Mouse (Mus musculus): ENCODE results near the gene Dnajc12. TPM values are rescaled to one million over a fixed set of nuclear protein-coding genes. Genes with fewer than 3 reads are reported as not detected.
"Not testable (repeated sequence)": the region's sequence is repeated elsewhere in the genome, so short reads cannot be mapped to it uniquely, and the experiment has no call there.

Gene Dnajc12
- polyA plus RNA-seq, 1 experiment = 0.22 TPM

DNA sequence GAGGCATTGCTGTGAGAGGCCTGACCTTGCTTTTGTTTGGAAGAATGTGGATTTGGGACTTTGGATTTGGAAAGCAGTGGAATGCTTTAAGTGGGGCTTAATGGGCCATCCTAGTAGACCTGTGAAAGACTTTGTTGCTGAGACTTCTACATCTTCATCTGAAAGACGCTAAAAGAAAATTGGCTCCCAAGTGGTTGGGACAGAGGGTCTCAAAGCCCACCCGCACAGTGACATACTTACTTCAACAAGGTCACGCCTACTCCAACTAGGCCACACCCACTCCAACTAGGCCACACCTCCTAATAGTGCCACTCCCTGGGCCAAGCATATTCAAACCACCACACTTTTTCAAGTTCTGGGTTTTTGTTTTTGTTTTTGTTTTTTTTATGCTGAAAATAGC, 37.5 kb upstream of the Dnajc12 start:
- no peak overlapping the region for H3K4me3 ChIP-seq (ENCODE audit: low read depth, low read length)
- WGBS = 93% methylated on average over 3 of the region's 3 CpGs
- no peak overlapping the region for H3K27ac ChIP-seq (ENCODE audit: insufficient read depth, low read depth, low read length)
- TF ChIP-seq POLR2A (IDR thresholded peaks at IDR 0.05; ENCODE audit: low read depth, low read length) = no peak
- peaks cover 3% of the 10 kb centered on the region; the same call in 1 of the 2 replicates for H3K4me1 ChIP-seq (ENCODE audit: control insufficient read depth, insufficient read depth, insufficient read length, low read length)
- no peaks in the 10 kb centered on the region for H3K36me3 ChIP-seq (ENCODE audit: control insufficient read depth, insufficient read depth, low read length)
- no peaks in the 10 kb centered on the region for H3K27me3 ChIP-seq (ENCODE audit: control insufficient read depth, insufficient read depth, low read length)

DNA sequence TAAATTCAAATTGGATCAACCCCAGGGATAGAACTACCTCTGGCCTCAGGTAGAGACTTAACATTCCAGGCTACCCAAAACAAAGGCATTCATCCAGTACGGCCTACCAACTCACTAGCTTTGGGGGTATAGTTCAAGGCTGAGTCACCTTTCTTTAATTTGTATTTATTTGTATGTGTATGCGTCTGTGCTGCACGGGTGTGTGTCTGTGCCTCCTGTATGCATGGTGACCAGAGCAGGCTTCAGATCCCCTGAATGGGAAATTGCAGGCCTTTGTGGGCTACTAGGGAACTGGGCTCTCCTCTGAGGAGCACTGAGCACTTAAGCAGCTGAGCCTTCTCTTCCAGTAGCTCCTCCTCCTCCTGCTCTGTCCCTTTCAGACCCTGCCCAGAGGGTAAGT, 34.0 kb upstream of the Dnajc12 start:
- no peaks in the 10 kb centered on the region for H3K27me3 ChIP-seq (ENCODE audit: control insufficient read depth, insufficient read depth, low read length)
- no peak for TF ChIP-seq CTCF (IDR thresholded peaks at IDR 0.05; ENCODE audit: extremely low read depth, insufficient read length, insufficient replicate concordance, low read depth, low read length)
- no peak for TF ChIP-seq POLR2A (IDR thresholded peaks at IDR 0.05; ENCODE audit: low read depth, low read length)
- H3K27ac ChIP-seq (ENCODE audit: insufficient read depth, low read depth, low read length) = no peak overlapping the region
- no peaks in the 10 kb centered on the region for H3K36me3 ChIP-seq (ENCODE audit: control insufficient read depth, insufficient read depth, low read length)
- 78% methylated on average over 3 of the region's 3 CpGs for whole genome bisulfite sequencing
- H3K4me3 ChIP-seq (ENCODE audit: low read depth, low read length) = no peak overlapping the region
- peaks cover 3% of the 10 kb centered on the region; the same call in 1 of the 2 replicates for H3K4me1 ChIP-seq (ENCODE audit: control insufficient read depth, insufficient read depth, insufficient read length, low read length)

DNA sequence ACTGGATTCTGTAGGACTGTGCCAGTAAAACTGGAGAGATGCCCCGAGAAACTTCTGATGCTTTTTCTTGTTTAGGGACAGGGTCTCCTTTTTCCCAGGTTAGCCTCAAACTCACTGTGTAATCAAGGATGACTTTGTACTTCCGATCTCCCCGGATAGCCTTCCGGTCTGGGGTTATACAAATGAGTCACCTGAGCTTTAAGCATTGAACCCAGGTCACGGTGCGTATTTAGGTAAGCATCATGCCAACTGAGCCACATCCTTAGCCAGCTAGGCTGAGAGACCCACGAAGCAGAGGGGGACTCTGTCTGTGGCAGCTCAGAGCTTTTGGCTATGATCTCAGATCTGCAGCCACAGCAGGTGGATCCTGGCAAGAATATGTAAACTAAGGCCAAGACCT, 31.6 kb upstream of the Dnajc12 start:
- Histone ChIP-seq H3K36me3 (ENCODE audit: control insufficient read depth, insufficient read depth, low read length) (no peaks in the 10 kb centered on the region), H3K27ac (ENCODE audit: insufficient read depth, low read depth, low read length) (no peak overlapping the region), H3K4me3 (ENCODE audit: low read depth, low read length) (no peak overlapping the region), H3K27me3 (ENCODE audit: control insufficient read depth, insufficient read depth, low read length) (no peaks in the 10 kb centered on the region), H3K4me1 (ENCODE audit: control insufficient read depth, insufficient read depth, insufficient read length, low read length) (peaks cover 3% of the 10 kb centered on the region; the same call in 1 of the 2 replicates)
- 90% methylated on average over 7 of the region's 7 CpGs for WGBS
- no peak for TF ChIP-seq CTCF (IDR thresholded peaks at IDR 0.05; ENCODE audit: extremely low read depth, insufficient read length, insufficient replicate concordance, low read depth, low read length)
- no peak for TF ChIP-seq POLR2A (IDR thresholded peaks at IDR 0.05; ENCODE audit: low read depth, low read length)

DNA sequence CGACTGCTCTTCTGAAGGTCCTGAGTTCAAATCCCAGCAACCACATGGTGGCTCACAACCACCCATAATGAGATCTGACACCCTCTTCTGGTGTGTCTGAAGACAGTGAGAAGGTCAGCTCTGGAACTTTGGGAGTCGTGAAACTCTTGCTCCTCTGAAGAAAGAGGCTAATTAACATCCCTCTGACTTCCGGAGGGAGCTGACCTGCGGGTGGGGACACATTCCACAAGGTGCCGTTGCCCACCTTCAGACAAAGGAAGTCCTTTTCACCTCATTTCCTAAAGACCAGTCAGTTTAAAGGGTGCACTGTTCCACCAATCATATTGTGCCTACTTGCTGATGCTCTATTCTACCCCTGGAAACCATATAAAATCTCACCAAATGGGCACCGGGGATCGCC, 31.1 kb upstream of the Dnajc12 start:
- H3K4me3 ChIP-seq (ENCODE audit: low read depth, low read length); H3K36me3 ChIP-seq (ENCODE audit: control insufficient read depth, insufficient read depth, low read length); H3K27me3 ChIP-seq (ENCODE audit: control insufficient read depth, insufficient read depth, low read length); H3K27ac ChIP-seq (ENCODE audit: insufficient read depth, low read depth, low read length); H3K4me1 ChIP-seq (ENCODE audit: control insufficient read depth, insufficient read depth, insufficient read length, low read length): not testable (repeated sequence)
- WGBS = 81% methylated on average over 7 of the region's 7 CpGs

DNA sequence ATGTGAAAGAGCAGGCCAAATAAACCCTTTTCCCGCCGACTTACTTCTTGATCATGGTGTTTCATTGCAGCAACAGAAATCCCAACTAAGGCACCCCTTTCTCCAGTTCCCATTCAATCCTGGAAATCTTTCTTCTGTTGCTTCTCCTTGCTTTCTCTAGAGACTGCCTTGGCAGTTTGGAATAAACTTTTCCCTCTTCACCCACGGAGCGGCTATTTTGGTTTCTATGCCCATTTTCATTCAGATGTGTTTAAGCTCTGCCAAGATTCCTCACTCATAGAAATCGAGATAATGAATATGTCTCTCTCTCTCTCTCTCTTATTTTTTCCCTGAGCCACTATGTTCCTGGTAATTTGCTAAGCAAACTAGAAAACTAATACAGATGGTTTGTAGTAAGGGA, 30.1 kb upstream of the Dnajc12 start:
- Histone ChIP-seq H3K27ac (ENCODE audit: insufficient read depth, low read depth, low read length) (no peak overlapping the region), H3K36me3 (ENCODE audit: control insufficient read depth, insufficient read depth, low read length) (no peaks in the 10 kb centered on the region), H3K27me3 (ENCODE audit: control insufficient read depth, insufficient read depth, low read length) (no peaks in the 10 kb centered on the region), H3K4me1 (ENCODE audit: control insufficient read depth, insufficient read depth, insufficient read length, low read length) (peaks cover 3% of the 10 kb centered on the region; the same call in 1 of the 2 replicates), H3K4me3 (ENCODE audit: low read depth, low read length) (no peak overlapping the region)
- TF ChIP-seq CTCF (IDR thresholded peaks at IDR 0.05; ENCODE audit: extremely low read depth, insufficient read length, insufficient replicate concordance, low read depth, low read length) (no peak), POLR2A (IDR thresholded peaks at IDR 0.05; ENCODE audit: low read depth, low read length) (no peak)
- WGBS = 90% methylated on average over 5 of the region's 5 CpGs

DNA sequence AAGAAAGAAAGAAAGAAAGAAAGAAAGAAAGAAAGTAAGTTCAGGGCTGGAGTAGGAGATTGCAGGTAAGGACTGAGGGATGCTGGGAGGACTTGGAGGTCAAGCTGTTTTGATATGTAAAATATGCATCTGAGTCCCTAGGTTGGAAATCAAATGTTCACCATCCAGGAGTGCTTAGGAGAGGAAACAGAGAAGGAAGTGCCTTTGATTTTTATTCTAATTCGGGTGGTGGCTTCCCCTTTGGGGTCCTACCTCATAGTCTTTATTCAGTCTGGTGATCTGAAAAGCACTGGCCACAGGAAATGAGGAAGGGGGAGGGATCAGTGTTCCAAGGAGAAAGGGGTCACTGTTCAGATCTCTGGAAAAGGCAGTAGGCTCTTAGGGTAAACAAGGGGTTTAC, 21.7 kb upstream of the Dnajc12 start:
- Histone ChIP-seq H3K4me3 (ENCODE audit: low read depth, low read length) (no peak overlapping the region), H3K27me3 (ENCODE audit: control insufficient read depth, insufficient read depth, low read length) (no peaks in the 10 kb centered on the region), H3K27ac (ENCODE audit: insufficient read depth, low read depth, low read length) (no peak overlapping the region), H3K36me3 (ENCODE audit: control insufficient read depth, insufficient read depth, low read length) (no peaks in the 10 kb centered on the region), H3K4me1 (ENCODE audit: control insufficient read depth, insufficient read depth, insufficient read length, low read length) (no peaks in the 10 kb centered on the region)
- TF ChIP-seq POLR2A (IDR thresholded peaks at IDR 0.05; ENCODE audit: low read depth, low read length) = no peak
- no peak for TF ChIP-seq CTCF (IDR thresholded peaks at IDR 0.05; ENCODE audit: extremely low read depth, insufficient read length, insufficient replicate concordance, low read depth, low read length)
- 65% methylated on average over 1 of the region's 1 CpGs for WGBS

DNA sequence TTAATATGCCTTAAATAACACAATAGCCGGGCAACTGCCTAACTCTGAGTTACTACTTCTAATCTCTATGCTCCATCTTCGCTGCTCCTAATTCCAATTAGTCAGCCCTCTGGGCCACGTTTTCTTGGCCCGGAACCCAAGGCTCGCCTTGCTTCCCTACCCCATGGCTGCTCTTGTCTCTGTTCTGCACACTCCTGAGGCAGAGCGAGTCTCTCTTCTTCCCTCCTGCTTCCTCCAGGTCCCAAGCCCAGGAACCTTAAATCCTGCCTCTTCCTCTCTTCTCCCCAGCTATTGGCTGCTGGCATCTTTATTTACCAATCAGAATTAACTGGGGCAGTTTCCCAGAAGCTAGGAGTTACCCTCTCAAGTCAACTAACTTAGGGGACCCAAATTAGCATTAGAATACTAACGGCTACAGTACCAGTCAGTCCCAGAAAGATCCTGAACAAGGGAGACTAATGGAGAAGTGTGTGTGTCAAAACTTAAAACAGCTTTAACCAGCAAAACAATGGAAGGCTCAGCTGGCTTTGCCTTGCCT, 16.3 kb upstream of the Dnajc12 start:
- Histone ChIP-seq H3K36me3 (ENCODE audit: control insufficient read depth, insufficient read depth, low read length) (no peaks in the 10 kb centered on the region), H3K27me3 (ENCODE audit: control insufficient read depth, insufficient read depth, low read length) (no peaks in the 10 kb centered on the region), H3K27ac (ENCODE audit: insufficient read depth, low read depth, low read length) (no peak overlapping the region), H3K4me1 (ENCODE audit: control insufficient read depth, insufficient read depth, insufficient read length, low read length) (no peaks in the 10 kb centered on the region), H3K4me3 (ENCODE audit: low read depth, low read length) (no peak overlapping the region)
- TF ChIP-seq POLR2A (IDR thresholded peaks at IDR 0.05; ENCODE audit: low read depth, low read length) (no peak), CTCF (IDR thresholded peaks at IDR 0.05; ENCODE audit: extremely low read depth, insufficient read length, insufficient replicate concordance, low read depth, low read length) (no peak)
- WGBS = 70% methylated on average over 7 of the region's 7 CpGs

DNA sequence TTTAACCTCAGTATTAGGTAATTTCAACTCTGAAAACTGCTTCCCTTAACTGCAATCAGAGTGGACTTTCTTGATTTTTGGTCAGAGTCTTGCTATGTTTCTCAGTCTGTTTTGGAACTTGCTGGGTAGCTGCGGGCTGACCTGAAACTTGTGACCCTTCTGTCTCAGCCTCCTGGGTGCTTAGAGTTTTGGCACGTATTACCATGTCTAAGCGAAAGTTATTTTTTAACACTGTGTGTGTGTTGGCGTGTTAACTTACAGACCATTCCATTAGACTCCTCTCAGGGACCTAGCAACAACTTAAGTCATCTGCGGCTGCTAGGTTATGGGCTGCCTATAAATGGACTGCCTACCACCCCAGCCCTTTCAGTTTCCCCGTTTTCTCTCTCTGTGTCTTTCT, 14.9 kb upstream of the Dnajc12 start:
- H3K4me3 ChIP-seq (ENCODE audit: low read depth, low read length) = no peak overlapping the region
- H3K4me1 ChIP-seq (ENCODE audit: control insufficient read depth, insufficient read depth, insufficient read length, low read length) = no peaks in the 10 kb centered on the region
- no peaks in the 10 kb centered on the region for H3K36me3 ChIP-seq (ENCODE audit: control insufficient read depth, insufficient read depth, low read length)
- H3K27me3 ChIP-seq (ENCODE audit: control insufficient read depth, insufficient read depth, low read length) = no peaks in the 10 kb centered on the region
- WGBS = 73% methylated on average over 6 of the region's 6 CpGs
- no peak for TF ChIP-seq CTCF (IDR thresholded peaks at IDR 0.05; ENCODE audit: extremely low read depth, insufficient read length, insufficient replicate concordance, low read depth, low read length)
- no peak for TF ChIP-seq POLR2A (IDR thresholded peaks at IDR 0.05; ENCODE audit: low read depth, low read length)
- no peak overlapping the region for H3K27ac ChIP-seq (ENCODE audit: insufficient read depth, low read depth, low read length)

Measured in small intestine, adult 2 months (tissue).